Mouse (Mus musculus) MEL (cell line): ENCODE measurements around the gene Gatad2a.

Source experiments
- MYC ChIP-seq: IDR thresholded peaks from 2 replicates; pipeline ENCODE4 v1.6.1; 2011; ENCODE audit warnings: low read depth, mild to moderate bottlenecking, low read length, improper control_type of control experiment, moderate library complexity
- RCOR1 ChIP-seq: IDR thresholded peaks from 2 replicates; pipeline ENCODE4 v1.6.1; 2012; ENCODE audit warnings: low read depth, mild to moderate bottlenecking, inconsistent platforms, low read length, improper control_type of control experiment

DNA sequence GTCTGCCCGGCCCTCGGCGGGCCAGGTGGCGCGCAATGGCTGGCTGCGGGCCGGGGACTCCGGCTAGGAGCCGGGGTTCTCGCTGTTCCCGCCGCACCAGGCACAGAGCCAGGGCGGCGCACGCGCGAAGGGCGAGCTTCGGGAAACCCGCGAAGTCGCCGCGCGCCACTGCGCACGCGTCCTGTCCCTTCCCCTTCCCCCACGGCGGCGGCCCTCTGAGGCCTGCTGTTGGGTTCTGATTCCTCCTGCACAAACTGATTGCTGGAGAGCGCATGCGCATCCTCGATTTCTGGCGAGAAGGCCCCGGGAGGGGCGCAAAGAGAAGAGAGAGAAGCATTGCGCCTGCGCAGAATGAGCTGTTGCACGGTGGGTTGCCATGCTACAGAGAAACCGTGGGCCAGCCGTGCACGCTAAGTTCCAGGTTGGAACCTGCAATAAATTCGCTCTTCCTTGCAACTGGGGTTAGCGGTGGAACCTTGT, 93.1 kb downstream of the Gatad2a start:
- TF ChIP-seq RCOR1 (no peak), MYC (0 out of 2 replicates have a peak, but pooled peaks have one; percentile 17)
